34 mouse cellular contexts compared by ENCODE assay signal in genomic region chr8:66494496-66494895, GRCm38 (mm10). TPM values are rescaled to one million over a fixed set of nuclear protein-coding genes. Genes with fewer than 3 reads are reported as not detected.
DNase-seq lines count a peak whose midpoint lies in the region; ATAC-seq and TF ChIP-seq lines count a peak whose summit lies in the region.
"Had no signal": no experiment of that assay in that cellular context is flagged by ENCODE, and none has a peak within 500 bp of the region (broad histone marks: within the 10 kb centered on the region; RNA-seq: fewer than 3 reads in every experiment).

No protein-coding gene starts in this region.

- H3K9me3 ChIP-seq in lung, postnatal 0 days (ENCODE audit: low read length) = no peaks in the 10 kb centered on the region
- H3K9me3 ChIP-seq: embryonic facial prominence, embryonic 12.5 days; forebrain, embryonic 10.5 days; forebrain, embryonic 15.5 days; kidney, embryonic 15.5 days; limb, embryonic 13.5 days; megakaryocyte, embryonic 14.5 days; midbrain, embryonic 12.5 days; neural tube, embryonic 13.5 days had no signal

- no peaks in the 10 kb centered on the region for H3K27me3 ChIP-seq in lung, postnatal 0 days (replicated peaks; ENCODE audit: insufficient read depth, low read length)
- H3K27me3 ChIP-seq: forebrain, embryonic 15.5 days; megakaryocyte, embryonic 14.5 days; midbrain, embryonic 12.5 days; neural tube, embryonic 13.5 days had no signal

- no peak overlapping the region for H3K27ac ChIP-seq in lung, postnatal 0 days (ENCODE audit: low read length)
- H3K27ac ChIP-seq in bone marrow macrophage, adult 2 months (ENCODE audit: insufficient read depth, low read depth, low read length) = peak overlapping the region; percentile 13; the same call in 1 of the 2 replicates
- H3K27ac ChIP-seq: embryonic facial prominence, embryonic 12.5 days; forebrain, embryonic 10.5 days; forebrain, embryonic 15.5 days; kidney, embryonic 15.5 days; limb, embryonic 13.5 days; midbrain, embryonic 12.5 days; neural tube, embryonic 13.5 days had no signal

- 52% methylated on average over 2 of the region's 2 CpGs for WGBS in lung, postnatal 0 days

- H3K36me3 ChIP-seq in lung, postnatal 0 days (ENCODE audit: insufficient read depth, low read length) = no peaks in the 10 kb centered on the region
- H3K36me3 ChIP-seq: embryonic facial prominence, embryonic 12.5 days; forebrain, embryonic 10.5 days; forebrain, embryonic 15.5 days; kidney, embryonic 15.5 days; limb, embryonic 13.5 days; midbrain, embryonic 12.5 days; neural tube, embryonic 13.5 days had no signal

- no peak for TF ChIP-seq EP300 in lung, postnatal 0 days (IDR thresholded peaks at IDR 0.05)

- TF ChIP-seq POLR2A in bone marrow macrophage, adult 2 months (IDR thresholded peaks at IDR 0.05; ENCODE audit: borderline replicate concordance, low read depth, low read length) = no peak

- peak; percentile 42 to 64 for DNase-seq in heart, adult 18-20 months
- DNase-seq in heart, postnatal 4 days = no peak
- DNase-seq in lung, postnatal 0 days (ENCODE audit: low spot score) = peak; percentile 49
- DNase-seq in lung, postnatal 14 days = no peak
- peak; percentile 31 for DNase-seq in skeletal muscle tissue, adult 2 months (ENCODE audit: low read depth, low spot score)
- no peak for DNase-seq in adrenal gland, postnatal 36 days
- DNase-seq in embryo, embryonic 10.5 days (ENCODE audit: low spot score) = no peak
- DNase-seq: adrenal gland, adult 8-10 months; B cell, adult 2 months; cerebellum, adult 11-12 months; cerebellum, postnatal 25 days; kidney, adult 18-20 months; kidney, postnatal 25 days had no signal

- ATAC-seq in lung, postnatal 0 days = peak; percentile 28; the same call in 1 of the 2 replicates
- ATAC-seq: activated CD4-positive, CD25-positive, alpha-beta regulatory T cell, adult 4 months; forebrain, embryonic 15.5 days; hindbrain, embryonic 16.5 days had no signal

- H3K4me1 ChIP-seq in lung, postnatal 0 days (ENCODE audit: insufficient read depth, low read depth, low read length) = no peaks in the 10 kb centered on the region
- peaks cover 23% of the 10 kb centered on the region for H3K4me1 ChIP-seq in bone marrow macrophage, adult 2 months (ENCODE audit: control insufficient read depth, insufficient read depth, low read length)
- H3K4me1 ChIP-seq: embryonic facial prominence, embryonic 12.5 days; forebrain, embryonic 10.5 days; forebrain, embryonic 15.5 days; kidney, embryonic 15.5 days; limb, embryonic 13.5 days; midbrain, embryonic 12.5 days; neural tube, embryonic 13.5 days had no signal

- no peak overlapping the region for H3K4me2 ChIP-seq in lung, postnatal 0 days (replicated peaks; ENCODE audit: low read depth, low read length)
- H3K4me2 ChIP-seq: embryonic facial prominence, embryonic 12.5 days; forebrain, embryonic 15.5 days; kidney, embryonic 15.5 days; limb, embryonic 13.5 days; liver, embryonic 11.5 days; midbrain, embryonic 12.5 days; neural tube, embryonic 13.5 days had no signal

- no peak overlapping the region for H3K4me3 ChIP-seq in lung, postnatal 0 days (ENCODE audit: low read depth, low read length)
- H3K4me3 ChIP-seq in bone marrow macrophage, adult 2 months (ENCODE audit: insufficient read depth, low read length) = no peak overlapping the region
- H3K4me3 ChIP-seq: embryonic facial prominence, embryonic 12.5 days; forebrain, embryonic 10.5 days; forebrain, embryonic 15.5 days; kidney, embryonic 15.5 days; limb, embryonic 13.5 days; megakaryocyte, embryonic 14.5 days; midbrain, embryonic 12.5 days; myocyte; neural tube, embryonic 13.5 days had no signal

- TF ChIP-seq CTCF in lung, postnatal 0 days (IDR thresholded peaks at IDR 0.05) = no peak
- TF ChIP-seq CTCF in bone marrow macrophage, adult 2 months (IDR thresholded peaks at IDR 0.05; ENCODE audit: low read depth, low read length) = no peak

- no peak overlapping the region for H3K9ac ChIP-seq in lung, postnatal 0 days (replicated peaks; ENCODE audit: low read depth)
- H3K9ac ChIP-seq: embryonic facial prominence, embryonic 12.5 days; forebrain, embryonic 15.5 days; kidney, embryonic 15.5 days; limb, embryonic 13.5 days; midbrain, embryonic 12.5 days; neural tube, embryonic 13.5 days had no signal

RNA-seq across cellular contexts. Expression of gene Tma16, which starts 8.2 kb away (rescaled TPM):
- total RNA-seq in heart, adult 18-20 months (2021) = 1 to 10 TPM; 3.8 to 4.0 TPM
- 1 to 10 TPM; 6.0 to 7.0 TPM for total RNA-seq in heart, postnatal 4 days (2021)
- polyA plus RNA-seq in lung, postnatal 0 days (2015; fragmentation: Nextera tagmentation; extraction: Ambion mirVana) = 4.6 and 5.0 TPM in 2 replicates
- polyA plus RNA-seq in bone marrow macrophage, adult 2 months (2012; ENCODE audit: insufficient read depth, insufficient read length, missing spikeins) = 4.2 and 5.2 TPM in 2 replicates
- 1 to 10 TPM; 5.7 to 8.9 TPM for total RNA-seq in adrenal gland, postnatal 36 days (2021)

RNA-seq across cellular contexts. Expression of gene Tktl2, which starts 17.1 kb away (rescaled TPM):
- total RNA-seq in heart, adult 18-20 months (2021) = not detected
- under 1 TPM in 1 of 2 experiments, not detected in 1; 0.14 TPM for total RNA-seq in heart, postnatal 4 days (2021)
- not detected in 2 replicates for polyA plus RNA-seq in lung, postnatal 0 days (2015; fragmentation: Nextera tagmentation; extraction: Ambion mirVana)
- not detected in 2 replicates for polyA plus RNA-seq in bone marrow macrophage, adult 2 months (2012; ENCODE audit: insufficient read depth, insufficient read length, missing spikeins)
- total RNA-seq in adrenal gland, postnatal 36 days (2021) = not detected
- total RNA-seq: adrenal gland, adult 8-10 months; gastrocnemius, adult 8-10 months; granulocyte monocyte progenitor cell, adult 5-6 weeks had no signal
- polyA plus RNA-seq: activated CD4-positive, CD25-positive, alpha-beta regulatory T cell, adult 4 months; embryonic facial prominence, embryonic 12.5 days; forebrain, embryonic 10.5 days; forebrain, embryonic 15.5 days; heart, embryonic 16.5 days; hindbrain, embryonic 11.5 days; hindbrain, embryonic 16.5 days; intestine, embryonic 14.5 days; kidney, embryonic 15.5 days; limb, embryonic 13.5 days; liver, embryonic 11.5 days; liver, embryonic 16.5 days; myocyte; neural tube, embryonic 13.5 days; small intestine, adult 2 months; stomach, embryonic 14.5 days had no signal

Comparison
In these comparisons a context has a peak if more than half of its experiments do, and no peak if none do; other contexts are left out.
1. DNase-seq: peak in heart, adult 18-20 months (2 of 2), lung, postnatal 0 days (single experiment) and skeletal muscle tissue, adult 2 months (single experiment); none in heart, postnatal 4 days (single experiment), lung, postnatal 14 days (single experiment), adrenal gland, postnatal 36 days (0 of 2) and embryo, embryonic 10.5 days (single experiment).